Mouse (Mus musculus) adrenal gland, postnatal 36 days (tissue): ENCODE data around the gene Pdcd7. TPM values are rescaled to one million over a fixed set of nuclear protein-coding genes. Genes with fewer than 3 reads are reported as not detected.
"Not testable (repeated sequence)": the region's sequence is repeated elsewhere in the genome, so short reads cannot be mapped to it uniquely, and the experiment has no call there.

Source experiments
- DNase-seq, 2 experiments: peaks; one replicate each; pipeline ENCODE4 v3.0.0; 2021; ENCODE audit warnings: mixed read lengths in 1 of 2
- long read RNA-seq, 2 experiments: library from polyadenylated mRNA; stranded (forward); transcript quantifications; one replicate each; pipeline ENCODE4 v2.0.0; 2021; ENCODE audit warnings: borderline sequencing depth in 2 of 2
- total RNA-seq, 2 experiments: library from RNA; stranded (reverse); gene quantifications; 2 replicates each; pipeline ENCODE4 v1.2.3; 2021

Pdcd7 gene
- 10 to 100 TPM; 17.8 to 18.6 TPM for total RNA-seq
- long read RNA-seq, experiment 1, transcript Pdcd7-201 (5 exons, 2,419 nt): major isoform, 33 of 38 reads
- long read RNA-seq, experiment 1, partial matches to known transcripts: 4 of 38 reads
- long read RNA-seq, experiment 1, other reads (novel, unspliced or antisense): 1 of 38 reads
- long read RNA-seq, experiment 2, transcript Pdcd7-201 (5 exons, 2,419 nt): major isoform, 13 of 15 reads
- long read RNA-seq, experiment 2, partial matches to known transcripts: 1 of 15 reads
- long read RNA-seq, experiment 2, other reads (novel, unspliced or antisense): 1 of 15 reads

GRCm38 (mm10) chr9:65345854-65346475 is at the start of gene Pdcd7:
Gene Pdcd7 (plus strand): TSS chr9:65346104.
- peak; percentile 92 to 96 for DNase-seq

- no peak for DNase-seq
Measured at GRCm38 (mm10) chr9:65297056-65297455, 48.8 kb upstream of the Pdcd7 start.

- no peak for DNase-seq
Measured at GRCm38 (mm10) chr9:65298761-65299160, 47.1 kb upstream of the Pdcd7 start.

- DNase-seq: no peak
Measured at GRCm38 (mm10) chr9:65299650-65300049, 46.3 kb upstream of the Pdcd7 start.

GRCm38 (mm10) chr9:65302327-65302983 is 43.4 kb upstream of the Pdcd7 start:
- DNase-seq: no peak

GRCm38 (mm10) chr9:65303586-65303985 is 42.3 kb upstream of the Pdcd7 start:
- peak in 1 of 2 experiments; percentile 31 for DNase-seq

- no peak for DNase-seq
Measured at GRCm38 (mm10) chr9:65304300-65304699, 41.6 kb upstream of the Pdcd7 start.

- peak in 1 of 2 experiments; percentile 47 for DNase-seq
Measured at GRCm38 (mm10) chr9:65306672-65307071, 39.2 kb upstream of the Pdcd7 start.

- DNase-seq: no peak
Measured at GRCm38 (mm10) chr9:65308011-65308410, 37.9 kb upstream of the Pdcd7 start.

- no peak for DNase-seq
Measured at GRCm38 (mm10) chr9:65312669-65313357, 33.1 kb upstream of the Pdcd7 start.

GRCm38 (mm10) chr9:65313846-65314245 is 32.1 kb upstream of the Pdcd7 start:
- no peak for DNase-seq

GRCm38 (mm10) chr9:65322255-65322900 is 23.5 kb upstream of the Pdcd7 start:
- DNase-seq: no peak

GRCm38 (mm10) chr9:65325971-65326370 is 19.9 kb upstream of the Pdcd7 start:
- no peak for DNase-seq

GRCm38 (mm10) chr9:65327371-65327770 is 18.5 kb upstream of the Pdcd7 start:
- DNase-seq: no peak

- no peak for DNase-seq
Measured at GRCm38 (mm10) chr9:65333958-65334357, 11.9 kb upstream of the Pdcd7 start.

GRCm38 (mm10) chr9:65339146-65339545 is 6.8 kb upstream of the Pdcd7 start:
- no peak for DNase-seq

GRCm38 (mm10) chr9:65340414-65340813 is 5.5 kb upstream of the Pdcd7 start:
- no peak for DNase-seq

- not testable (repeated sequence) for DNase-seq
Measured at GRCm38 (mm10) chr9:65345439-65345838, 465 bp upstream of the Pdcd7 start.

- DNase-seq: peak; percentile 51 to 65
Measured at GRCm38 (mm10) chr9:65346476-65347111, 690 bp downstream of the Pdcd7 start.

GRCm38 (mm10) chr9:65347112-65347850 is 1.4 kb downstream of the Pdcd7 start:
- no peak for DNase-seq

- peak in 1 of 2 experiments; percentile 20 for DNase-seq
Measured at GRCm38 (mm10) chr9:65353251-65353650, 7.3 kb downstream of the Pdcd7 start.
